Mouse (Mus musculus): Measurements from ENCODE around the gene Eef2. TPM values are rescaled to one million over a fixed set of nuclear protein-coding genes. Genes with fewer than 3 reads are reported as not detected.
"Not testable (repeated sequence)": the region's sequence is repeated elsewhere in the genome, so short reads cannot be mapped to it uniquely, and the experiment has no call there.

The Eef2 gene
- total RNA-seq, 2 experiments from 2014 or later, result 408 to 1,066 TPM

GRCm38 (mm10) chr10:81179451-81180342 is 3.3 kb downstream of the Eef2 start:
- ATAC-seq (ENCODE audit: poor library complexity, severe bottlenecking), result no peak

DNA sequence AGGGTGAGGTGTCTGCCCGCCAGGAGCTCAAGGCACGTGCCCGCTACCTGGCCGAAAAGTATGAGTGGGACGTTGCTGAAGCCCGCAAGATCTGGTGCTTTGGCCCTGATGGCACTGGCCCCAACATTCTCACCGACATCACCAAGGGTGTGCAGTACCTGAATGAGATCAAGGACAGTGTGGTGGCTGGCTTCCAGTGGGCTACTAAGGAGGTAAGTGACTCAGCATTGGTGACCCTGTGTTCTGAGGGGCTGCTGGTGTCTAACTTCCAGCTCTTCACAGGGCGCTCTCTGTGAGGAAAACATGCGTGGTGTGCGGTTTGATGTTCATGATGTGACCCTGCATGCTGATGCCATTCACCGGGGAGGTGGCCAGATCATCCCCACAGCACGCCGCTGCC is 4.5 kb downstream of the Eef2 start:
- no peak for ATAC-seq (ENCODE audit: poor library complexity, severe bottlenecking)

DNA sequence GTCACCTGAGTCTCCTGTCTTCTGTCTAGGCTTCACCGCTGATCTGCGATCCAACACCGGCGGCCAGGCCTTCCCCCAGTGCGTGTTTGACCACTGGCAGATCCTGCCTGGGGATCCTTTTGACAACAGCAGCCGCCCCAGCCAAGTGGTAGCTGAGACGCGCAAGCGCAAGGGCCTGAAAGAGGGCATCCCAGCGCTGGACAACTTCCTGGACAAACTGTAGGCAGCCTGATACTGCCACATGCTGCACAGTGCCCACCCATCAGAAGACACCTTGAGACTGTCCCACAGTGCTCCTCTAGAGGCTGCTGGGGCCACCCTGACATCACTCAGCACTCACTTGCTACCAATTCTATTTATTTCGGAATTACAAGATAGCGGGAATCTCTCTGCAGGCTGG is 5.4 kb downstream of the Eef2 start:
- ATAC-seq (ENCODE audit: poor library complexity, severe bottlenecking), result not testable (repeated sequence)

GRCm38 (mm10) chr10:81182336-81183333 is 6.2 kb downstream of the Eef2 start, which contains the start of gene Dapk3:
Gene Dapk3, plus strand, starts transcription at chr10:81183005.
- peak; percentile 94 for ATAC-seq (ENCODE audit: poor library complexity, severe bottlenecking)

DNA sequence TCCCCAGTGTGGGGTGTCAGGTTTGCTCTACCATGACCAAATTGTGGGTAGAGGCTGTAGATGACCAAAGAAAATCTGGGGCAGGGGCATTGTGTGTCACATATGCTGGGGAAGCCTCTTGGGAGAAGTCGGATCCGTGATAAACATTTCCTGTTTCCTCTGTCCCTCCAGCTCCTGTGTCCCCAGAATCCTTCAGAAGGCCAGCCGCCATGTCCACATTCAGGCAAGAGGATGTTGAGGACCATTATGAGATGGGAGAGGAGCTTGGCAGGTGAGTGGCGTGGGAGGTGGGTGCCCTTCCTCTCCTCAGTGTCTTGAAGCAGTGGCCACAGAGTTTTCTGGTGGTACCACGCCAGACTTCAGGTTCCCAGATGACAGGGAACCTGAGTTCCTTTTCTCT is 7.4 kb downstream of the Eef2 start, which contains the start of gene 4930442H23Rik:
TSS of gene 4930442H23Rik (minus strand) at position 45 of the 400 bp plus-strand sequence.
- no peak for ATAC-seq (ENCODE audit: poor library complexity, severe bottlenecking)

DNA sequence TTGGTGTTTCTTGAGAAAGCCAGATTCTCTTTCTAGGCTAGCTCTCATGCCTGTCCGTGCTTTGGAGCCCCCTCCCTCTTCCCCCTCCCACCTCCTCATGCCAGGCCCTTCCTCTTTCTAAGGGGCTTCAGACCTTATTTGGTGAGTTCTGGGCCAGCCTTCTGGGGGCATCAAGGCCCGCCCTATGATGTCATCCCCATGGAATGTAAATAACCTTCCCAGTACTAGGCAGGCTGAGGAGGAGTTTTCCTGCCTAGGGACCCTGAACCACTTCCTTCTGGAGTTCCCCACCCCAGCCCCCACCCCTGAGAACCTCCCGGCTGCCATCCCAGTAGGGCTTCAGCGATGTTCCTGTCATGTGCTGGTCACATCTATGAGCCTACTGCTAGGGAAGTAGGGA is 8.3 kb downstream of the Eef2 start:
- no peak for ATAC-seq (ENCODE audit: poor library complexity, severe bottlenecking)

DNA sequence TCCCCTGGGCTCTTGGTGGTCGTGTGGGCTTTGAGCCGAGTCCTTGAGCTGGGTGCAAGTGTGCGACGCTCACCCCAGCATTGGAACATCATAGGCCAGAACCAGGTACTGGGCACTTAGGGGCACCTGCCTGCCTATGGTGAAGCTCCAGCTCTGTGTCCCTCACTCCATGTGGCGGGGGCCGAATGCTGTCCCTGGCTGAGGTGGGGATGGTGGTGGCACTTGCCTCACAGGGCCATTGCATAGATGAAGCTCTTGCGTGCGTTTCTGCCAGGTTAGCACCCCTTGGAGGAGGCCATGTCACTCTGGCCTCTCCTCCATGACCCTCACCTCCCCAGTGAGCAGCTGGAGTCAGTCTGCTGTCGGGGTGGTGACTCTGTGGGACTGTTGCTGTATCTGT is 10.7 kb downstream of the Eef2 start:
- ATAC-seq (ENCODE audit: poor library complexity, severe bottlenecking), result no peak

DNA sequence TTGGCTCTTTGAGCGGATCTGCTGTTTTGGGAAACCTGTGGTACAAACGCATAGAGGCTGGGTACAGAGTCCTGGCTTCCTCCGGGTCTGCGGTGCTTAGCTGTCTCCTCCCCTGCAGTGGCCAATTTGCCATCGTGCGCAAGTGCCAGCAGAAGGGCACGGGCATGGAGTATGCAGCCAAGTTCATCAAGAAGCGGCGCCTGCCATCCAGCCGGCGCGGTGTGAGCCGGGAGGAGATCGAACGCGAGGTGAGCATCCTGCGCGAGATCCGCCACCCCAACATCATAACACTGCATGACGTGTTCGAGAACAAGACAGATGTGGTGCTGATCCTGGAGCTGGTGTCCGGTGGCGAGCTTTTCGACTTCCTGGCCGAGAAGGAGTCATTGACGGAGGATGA is 13.4 kb downstream of the Eef2 start:
- ATAC-seq (ENCODE audit: poor library complexity, severe bottlenecking), result no peak

GRCm38 (mm10) chr10:81190236-81190911 is 13.9 kb downstream of the Eef2 start:
- ATAC-seq (ENCODE audit: poor library complexity, severe bottlenecking), result no peak

GRCm38 (mm10) chr10:81190912-81191321 is 14.5 kb downstream of the Eef2 start:
- no peak for ATAC-seq (ENCODE audit: poor library complexity, severe bottlenecking)

DNA sequence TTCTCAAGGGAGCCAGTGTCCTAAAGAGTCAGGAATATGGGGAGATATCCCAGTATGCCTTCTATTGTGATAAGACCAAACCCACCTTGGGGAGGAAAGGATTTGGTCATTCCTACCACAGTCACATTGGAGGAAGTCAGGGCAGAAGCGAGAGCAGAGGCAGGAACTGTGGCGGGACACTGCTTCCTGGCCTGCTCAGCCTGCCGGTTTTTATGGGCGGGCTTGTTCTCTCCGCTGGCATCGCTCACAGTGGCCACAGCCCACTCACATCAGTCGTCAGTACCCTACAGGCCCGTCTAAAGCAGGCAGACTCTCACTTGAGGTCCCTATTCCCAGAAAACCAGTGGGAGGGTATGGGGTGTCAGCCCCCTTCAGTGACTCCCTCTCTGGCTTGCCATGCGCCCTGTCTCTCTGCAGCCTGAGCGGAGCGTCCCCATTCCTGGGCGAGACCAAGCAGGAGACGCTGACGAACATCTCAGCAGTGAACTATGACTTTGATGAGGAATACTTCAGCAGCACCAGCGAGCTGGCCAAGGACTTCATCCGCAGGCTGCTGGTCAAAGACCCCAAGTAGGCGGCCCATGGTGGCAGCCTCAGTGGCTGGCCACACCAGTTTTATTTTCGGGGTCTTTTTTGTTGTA is 15.0 kb downstream of the Eef2 start:
- ATAC-seq (ENCODE audit: poor library complexity, severe bottlenecking), result no peak

DNA sequence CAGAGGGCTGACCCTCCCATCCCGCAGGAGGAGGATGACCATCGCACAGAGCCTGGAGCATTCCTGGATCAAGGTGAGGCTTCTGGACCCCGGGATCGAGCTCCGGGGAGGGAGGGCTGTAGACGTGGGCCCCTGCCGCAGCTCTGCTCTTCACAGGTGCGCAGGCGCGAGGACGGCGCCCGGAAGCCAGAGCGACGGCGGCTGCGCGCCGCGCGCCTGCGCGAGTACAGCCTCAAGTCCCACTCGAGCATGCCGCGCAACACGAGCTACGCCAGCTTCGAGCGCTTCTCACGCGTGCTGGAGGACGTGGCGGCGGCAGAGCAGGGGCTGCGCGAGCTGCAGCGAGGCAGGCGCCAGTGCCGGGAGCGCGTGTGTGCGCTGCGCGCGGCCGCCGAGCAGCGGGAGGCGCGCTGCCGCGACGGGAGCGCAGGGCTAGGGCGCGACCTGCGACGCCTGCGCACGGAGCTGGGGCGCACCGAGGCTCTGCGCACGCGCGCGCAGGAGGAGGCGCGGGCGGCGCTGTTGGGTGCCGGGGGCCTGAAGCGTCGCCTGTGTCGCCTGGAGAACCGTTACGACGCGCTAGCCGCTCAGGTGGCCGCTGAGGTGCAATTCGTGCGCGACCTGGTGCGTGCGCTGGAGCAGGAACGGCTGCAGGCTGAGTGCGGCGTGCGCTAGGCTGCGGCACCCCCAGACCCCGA is 16.0 kb downstream of the Eef2 start:
- peak; percentile 64 for ATAC-seq (ENCODE audit: poor library complexity, severe bottlenecking)

DNA sequence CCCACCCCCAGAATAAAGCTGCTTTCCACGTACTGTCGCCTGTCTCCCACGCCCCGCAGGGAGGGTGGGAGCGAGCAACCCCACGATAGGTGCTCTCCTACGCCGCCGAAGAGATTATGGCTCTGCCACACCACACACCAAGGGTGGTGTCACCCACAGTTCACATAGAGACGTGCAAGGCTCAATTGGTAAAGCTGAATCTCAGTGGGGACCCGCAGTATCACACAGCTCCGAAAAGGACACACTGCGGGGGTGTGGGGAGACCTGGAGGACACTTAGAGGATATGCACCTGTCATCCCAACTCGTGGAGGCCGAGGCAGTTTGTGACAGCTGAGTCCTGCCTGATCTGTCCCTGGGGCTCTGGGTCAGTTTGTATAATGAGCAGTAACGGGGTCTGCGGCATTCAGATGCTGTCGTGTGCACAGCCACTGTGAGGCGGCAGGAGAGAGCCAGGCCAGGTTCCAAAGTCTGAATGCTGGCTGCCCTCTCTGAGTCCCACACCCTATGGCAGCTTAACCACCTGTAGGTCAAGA is 16.6 kb downstream of the Eef2 start:
- ATAC-seq (ENCODE audit: poor library complexity, severe bottlenecking), result no peak

DNA sequence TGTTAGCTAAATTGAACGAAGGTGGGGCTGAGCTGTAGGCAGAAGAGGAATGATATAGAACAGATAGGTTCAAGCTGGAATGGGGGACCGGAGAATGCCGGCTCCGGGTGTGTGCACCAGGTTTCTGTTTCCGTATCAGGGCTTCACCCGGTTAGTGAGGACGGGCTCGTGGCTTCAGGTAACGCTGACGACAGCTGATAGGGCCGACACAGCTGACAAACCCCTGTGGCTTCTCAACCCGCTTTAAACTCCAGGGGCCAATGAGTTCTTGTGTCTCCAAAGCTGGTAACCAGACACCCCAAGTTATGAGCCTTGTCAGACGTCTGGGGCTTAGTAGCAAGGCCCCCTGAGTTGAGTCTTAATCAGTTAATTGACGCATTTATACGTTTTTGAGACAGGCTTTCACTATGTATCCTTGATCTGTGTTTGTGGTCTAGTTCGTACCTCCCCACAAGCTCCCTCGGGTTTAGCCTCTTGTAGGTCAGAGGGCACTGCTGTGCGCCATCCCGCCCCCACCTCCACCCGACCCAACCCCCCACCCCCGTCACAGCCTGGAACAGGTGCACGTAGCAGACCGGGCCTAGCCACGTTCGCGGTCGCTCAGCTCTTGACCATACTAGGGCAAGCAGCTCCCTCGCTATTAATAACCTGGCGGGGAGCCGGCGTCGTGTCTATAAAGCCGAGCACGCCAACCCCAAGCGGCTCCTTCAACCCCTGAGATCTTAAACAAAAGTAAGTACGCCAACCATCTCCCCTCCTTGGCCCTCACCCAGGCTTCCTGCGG is 17.8 kb downstream of the Eef2 start:
- no peak for ATAC-seq (ENCODE audit: poor library complexity, severe bottlenecking)

- ATAC-seq (ENCODE audit: poor library complexity, severe bottlenecking), result no peak
Observed at GRCm38 (mm10) chr10:81195300-81195699, 18.9 kb downstream of the Eef2 start.

GRCm38 (mm10) chr10:81196470-81197065 is 20.1 kb downstream of the Eef2 start:
- ATAC-seq (ENCODE audit: poor library complexity, severe bottlenecking), result no peak

DNA sequence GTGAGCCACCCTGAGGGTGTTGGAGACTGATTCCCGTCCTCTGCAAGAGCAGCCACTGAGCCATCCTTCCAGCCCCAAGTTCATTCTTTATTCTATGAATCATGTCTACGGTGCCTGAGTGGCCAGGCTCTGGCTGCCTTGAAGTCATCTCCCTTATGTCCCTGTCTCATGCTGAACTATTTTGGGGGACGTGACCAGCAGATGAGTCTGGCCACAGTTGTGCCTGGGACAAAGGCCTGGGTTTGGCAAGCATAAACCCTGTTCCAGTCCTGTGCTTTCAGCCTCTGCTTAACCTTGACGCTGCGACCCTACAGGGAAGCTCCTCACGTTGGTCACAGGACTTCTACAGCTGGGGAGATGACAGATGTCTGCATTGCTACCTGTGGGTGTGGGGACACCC is 20.9 kb downstream of the Eef2 start:
- ATAC-seq (ENCODE audit: poor library complexity, severe bottlenecking), result no peak

- peak; percentile 88 for ATAC-seq (ENCODE audit: poor library complexity, severe bottlenecking)
Observed at GRCm38 (mm10) chr10:81198230-81198629, 21.8 kb downstream of the Eef2 start.
